Mouse (Mus musculus): ENCODE data around the gene Tie1. TPM values are rescaled to one million over a fixed set of nuclear protein-coding genes. Genes with fewer than 3 reads are reported as not detected.
"Not testable (repeated sequence)": the region's sequence is repeated elsewhere in the genome, so short reads cannot be mapped to it uniquely, and the experiment has no call there.

Gene Tie1
- polyA plus RNA-seq, 1 experiment from 2014 or later = 14.0 TPM

DNA sequence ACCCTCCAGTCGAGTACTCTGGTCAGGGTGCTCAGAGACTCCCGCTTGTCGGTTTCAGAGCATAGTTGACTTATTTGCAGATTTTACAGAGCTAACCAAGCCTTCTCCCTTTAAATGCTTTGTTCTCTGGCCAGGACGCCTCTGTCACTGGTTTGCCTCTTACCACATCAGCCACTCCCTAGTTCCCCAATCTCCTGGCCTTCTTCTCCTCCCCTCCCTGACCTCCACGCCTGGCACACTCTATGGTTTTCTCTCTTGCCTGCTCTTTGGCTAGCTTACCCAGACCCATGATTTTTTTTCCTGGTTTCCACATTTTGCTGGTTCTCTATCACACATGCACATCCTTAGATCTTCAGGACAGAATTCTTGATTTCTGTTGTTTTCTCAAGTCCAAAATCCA is 28.3 kb upstream of the Tie1 start:
- Histone ChIP-seq H3K4me3 (no peak overlapping the region), H3K9me3 (no peaks in the 10 kb centered on the region), H3K9ac (replicated peaks) (no peak overlapping the region), H3K27ac (replicated peaks) (no peak overlapping the region), H3K36me3 (no peaks in the 10 kb centered on the region), H3K27me3 (no peaks in the 10 kb centered on the region), H3K4me1 (peaks cover 5% of the 10 kb centered on the region; the same call in 1 of the 2 replicates), H3K4me2 (replicated peaks) (no peak overlapping the region)
- ATAC-seq (replicated peaks) = no peak
- 72% methylated on average over 5 of the region's 5 CpGs for WGBS

DNA sequence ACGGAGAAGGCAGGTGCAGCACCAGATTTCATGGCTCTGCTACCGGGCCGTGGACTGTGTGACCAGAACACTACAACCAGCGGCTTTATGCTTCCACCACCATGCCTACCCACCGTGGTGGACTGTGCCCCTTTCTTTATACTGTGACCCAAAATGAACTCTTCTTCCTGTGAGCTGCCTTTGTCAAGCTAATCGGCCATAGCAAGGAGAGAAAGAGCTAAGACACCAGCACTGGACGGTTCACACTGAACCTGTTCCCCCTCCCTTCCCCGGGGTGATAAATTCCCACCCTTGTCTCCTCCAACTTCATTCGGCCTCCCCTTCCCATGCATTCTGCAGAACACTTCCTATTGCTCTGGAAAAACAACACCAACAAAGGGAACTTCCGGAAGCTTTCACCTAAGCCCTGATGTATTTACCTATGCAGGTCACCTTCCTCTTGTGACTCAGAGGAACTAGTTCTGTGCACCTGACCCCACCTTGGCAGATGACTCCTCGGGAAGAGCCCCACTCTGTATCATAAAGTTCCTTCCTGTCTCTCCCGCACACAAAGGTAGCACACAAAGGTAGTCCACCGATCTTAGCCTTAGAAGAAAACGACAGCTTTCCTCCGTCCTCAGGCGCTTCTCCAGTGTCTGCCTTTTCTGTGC is 27.8 kb upstream of the Tie1 start:
- Histone ChIP-seq H3K9me3 (no peaks in the 10 kb centered on the region), H3K4me1 (peaks cover 5% of the 10 kb centered on the region; the same call in 1 of the 2 replicates), H3K4me2 (replicated peaks) (no peak overlapping the region), H3K27ac (replicated peaks) (no peak overlapping the region), H3K36me3 (no peaks in the 10 kb centered on the region), H3K9ac (replicated peaks) (0 out of 2 replicates have a peak overlapping the region, but pooled peaks have one; percentile 13), H3K4me3 (no peak overlapping the region), H3K27me3 (no peaks in the 10 kb centered on the region)
- no peak for ATAC-seq (replicated peaks)
- 36% methylated on average over 16 of the region's 16 CpGs for WGBS

DNA sequence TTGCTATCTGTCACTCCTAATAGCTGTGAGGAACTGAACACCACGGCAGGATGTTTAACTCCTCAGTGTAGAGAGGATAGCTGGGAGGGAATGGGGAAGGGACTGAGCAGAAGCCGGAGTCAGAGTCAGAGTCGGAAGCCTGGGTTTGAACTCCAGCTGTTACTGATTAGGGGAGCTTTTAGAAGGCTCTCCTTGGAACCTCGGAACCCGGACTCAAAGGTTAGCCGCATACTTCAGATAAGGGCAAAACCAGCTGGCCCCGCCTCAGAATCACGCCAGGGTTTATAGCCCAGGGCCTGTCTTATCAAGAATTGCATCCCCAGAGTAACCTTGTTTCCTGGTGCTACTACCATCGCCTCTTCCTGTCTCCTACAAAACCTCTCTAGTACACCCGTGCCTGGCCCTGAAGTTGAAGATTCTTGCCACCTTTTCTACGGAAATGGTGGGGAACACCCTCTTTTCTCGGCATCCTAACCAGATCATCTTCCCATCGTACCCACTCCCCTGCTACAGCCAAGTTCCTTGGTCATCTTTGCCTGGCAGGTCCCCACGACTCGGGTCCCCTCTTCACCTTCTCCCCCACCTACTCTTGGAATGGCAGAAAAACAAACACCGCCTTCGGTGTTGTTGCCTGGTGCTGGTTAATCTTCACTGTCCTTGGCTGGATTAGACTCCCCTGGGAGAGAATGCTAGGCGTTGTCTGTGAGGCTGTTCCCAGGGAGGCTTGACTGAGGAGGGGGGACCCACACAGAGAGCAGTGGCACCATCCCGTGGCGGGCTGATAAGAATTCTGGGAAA is 27.0 kb upstream of the Tie1 start:
- H3K4me1 ChIP-seq = peaks cover 5% of the 10 kb centered on the region; the same call in 1 of the 2 replicates
- 0 out of 2 replicates have a peak overlapping the region, but pooled peaks have one; percentile 13 for H3K9ac ChIP-seq (replicated peaks)
- 36% methylated on average over 20 of the region's 20 CpGs for WGBS
- H3K36me3 ChIP-seq = no peaks in the 10 kb centered on the region
- H3K27ac ChIP-seq (replicated peaks) = no peak overlapping the region
- no peak for ATAC-seq (replicated peaks)
- H3K27me3 ChIP-seq = no peaks in the 10 kb centered on the region
- H3K9me3 ChIP-seq = no peaks in the 10 kb centered on the region
- H3K4me2 ChIP-seq (replicated peaks) = no peak overlapping the region
- H3K4me3 ChIP-seq = no peak overlapping the region

DNA sequence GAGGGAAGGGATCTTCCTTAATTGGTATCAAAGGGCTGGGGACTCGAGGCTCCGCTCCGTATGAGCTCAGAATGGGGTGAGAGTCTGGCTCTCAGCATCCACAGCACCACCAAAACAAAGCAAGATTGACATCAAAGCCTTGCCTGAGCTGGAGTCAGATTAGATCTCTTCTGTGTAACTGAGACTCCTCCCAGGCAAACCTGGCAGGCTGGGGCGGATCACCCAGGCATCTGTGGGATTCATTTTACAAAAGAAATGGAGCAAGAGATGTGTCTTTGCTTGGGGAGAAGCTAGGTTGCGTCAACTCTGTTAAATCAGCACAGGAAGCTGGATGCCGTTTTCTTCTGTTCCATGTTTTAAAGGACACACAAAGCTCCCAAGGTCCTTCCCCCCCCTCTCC is 19.2 kb upstream of the Tie1 start:
- Histone ChIP-seq H3K9ac (replicated peaks) (no peak overlapping the region), H3K4me3 (no peak overlapping the region), H3K27ac (replicated peaks) (no peak overlapping the region), H3K4me2 (replicated peaks) (no peak overlapping the region), H3K9me3 (no peaks in the 10 kb centered on the region), H3K4me1 (peaks cover 9% of the 10 kb centered on the region; the same call in 1 of the 2 replicates), H3K36me3 (no peaks in the 10 kb centered on the region), H3K27me3 (no peaks in the 10 kb centered on the region)
- ATAC-seq (replicated peaks) = no peak
- 3% methylated on average over 6 of the region's 6 CpGs for WGBS

DNA sequence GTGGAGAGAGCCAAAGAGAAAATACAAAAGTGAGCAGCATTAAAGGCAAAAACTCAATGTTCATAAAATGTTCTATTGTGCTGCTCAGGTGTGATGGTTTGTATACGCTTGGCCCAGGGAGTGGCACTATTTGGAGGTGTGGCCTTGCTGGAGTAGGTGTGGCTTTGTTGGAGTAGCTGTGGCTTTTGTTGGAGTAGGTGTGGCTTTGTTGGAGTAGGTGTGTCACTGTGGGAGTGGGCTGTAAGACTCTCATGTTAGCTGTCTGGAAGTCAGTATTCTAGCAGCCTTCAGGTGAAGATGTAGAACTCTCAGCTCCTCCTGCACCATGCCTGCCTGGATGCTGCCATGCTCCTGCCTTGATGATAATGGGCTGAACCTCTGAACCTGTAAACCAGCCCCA is 17.3 kb upstream of the Tie1 start:
- not testable (repeated sequence) for H3K9me3 ChIP-seq; H3K27ac ChIP-seq (replicated peaks); H3K9ac ChIP-seq (replicated peaks); H3K36me3 ChIP-seq; H3K4me1 ChIP-seq; H3K27me3 ChIP-seq; ATAC-seq (replicated peaks); H3K4me2 ChIP-seq (replicated peaks); H3K4me3 ChIP-seq
- WGBS = 82% methylated on average over 1 of the region's 1 CpGs

DNA sequence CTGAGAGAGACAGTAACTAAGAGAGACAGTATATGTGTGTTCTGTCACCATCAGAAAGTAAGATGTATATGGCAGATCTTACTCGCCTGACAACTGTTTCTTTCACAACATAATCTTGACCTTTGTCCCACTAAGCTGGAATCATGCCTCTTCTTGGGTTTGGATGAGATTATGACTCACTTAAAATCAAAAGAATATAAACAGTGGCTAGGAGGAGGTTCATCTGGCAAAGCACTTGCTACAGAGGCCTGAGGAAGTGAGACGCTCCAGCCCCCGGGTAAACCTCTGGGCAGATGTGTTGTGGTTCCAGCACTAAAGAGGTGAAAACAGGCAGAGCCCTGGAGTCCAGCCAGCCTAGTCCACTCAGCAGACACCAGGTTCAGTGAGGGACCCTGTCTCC is 15.7 kb upstream of the Tie1 start:
- Histone ChIP-seq H3K27ac (replicated peaks) (no peak overlapping the region), H3K9ac (replicated peaks) (no peak overlapping the region), H3K9me3 (no peaks in the 10 kb centered on the region), H3K4me2 (replicated peaks) (no peak overlapping the region), H3K36me3 (no peaks in the 10 kb centered on the region), H3K4me3 (no peak overlapping the region), H3K27me3 (no peaks in the 10 kb centered on the region), H3K4me1 (0 out of 2 replicates have a peak, but pooled peaks cover 4% of the 10 kb centered on the region)
- 77% methylated on average over 3 of the region's 3 CpGs for WGBS
- no peak for ATAC-seq (replicated peaks)

DNA sequence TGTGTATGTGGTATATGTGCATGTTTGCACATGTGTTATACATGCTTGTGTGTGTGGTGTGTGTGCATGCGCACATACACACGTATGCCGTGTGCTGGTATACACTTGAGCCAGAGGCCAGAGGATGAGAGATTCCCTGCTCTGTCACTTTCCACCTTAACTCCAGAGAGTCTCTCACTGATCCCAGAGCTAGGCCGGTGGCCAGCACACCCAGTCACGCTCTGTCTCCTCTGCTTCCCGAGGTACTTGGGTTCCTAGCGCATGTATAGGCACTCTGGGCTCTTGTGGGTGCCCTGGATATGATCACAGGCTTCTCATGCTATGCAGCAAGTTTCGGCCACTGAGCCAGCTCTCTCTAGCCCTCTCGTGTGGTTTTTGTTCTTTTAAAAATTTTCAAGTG is 10.9 kb upstream of the Tie1 start:
- no peak for ATAC-seq (replicated peaks)
- H3K27me3 ChIP-seq = no peaks in the 10 kb centered on the region
- WGBS = 68% methylated on average over 9 of the region's 9 CpGs

DNA sequence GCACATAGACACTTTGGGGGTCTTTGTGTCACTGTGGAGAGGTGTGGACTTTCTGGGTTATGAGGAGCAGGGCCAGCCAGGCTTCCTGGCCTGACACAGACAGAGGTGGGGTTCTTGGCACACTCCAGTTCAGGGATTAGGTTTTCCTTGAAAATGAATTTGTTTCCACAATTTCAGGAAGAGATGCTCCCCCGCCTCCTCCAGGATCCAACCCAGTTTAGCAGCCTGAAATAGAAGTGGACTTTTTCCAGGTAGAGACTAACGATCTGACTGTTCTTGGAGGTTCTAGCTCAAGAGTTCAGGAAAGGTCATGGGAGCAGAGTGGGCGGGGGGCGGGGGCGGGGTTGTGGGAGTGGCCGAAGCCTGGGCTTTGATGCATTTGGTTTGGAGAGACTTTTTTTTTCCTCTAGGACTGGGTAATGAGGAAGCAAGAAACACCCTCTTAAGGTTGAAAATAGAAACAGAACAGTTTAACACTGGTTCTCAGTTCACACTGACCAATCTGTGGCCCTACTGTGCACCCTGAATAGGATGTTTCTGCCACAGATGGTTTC is 10.4 kb upstream of the Tie1 start:
- Histone ChIP-seq H3K27me3 (no peaks in the 10 kb centered on the region), H3K27ac (replicated peaks) (no peak overlapping the region), H3K9ac (replicated peaks) (no peak overlapping the region), H3K36me3 (no peaks in the 10 kb centered on the region), H3K9me3 (no peaks in the 10 kb centered on the region), H3K4me3 (no peak overlapping the region), H3K4me2 (replicated peaks) (no peak overlapping the region), H3K4me1 (no peaks in the 10 kb centered on the region)
- no peak for ATAC-seq (replicated peaks)
- 53% methylated on average over 6 of the region's 6 CpGs for WGBS

More for the DNA sequence above, 10.9 kb upstream of the Tie1 start:
- Histone ChIP-seq H3K4me3 (no peak overlapping the region), H3K4me1 (no peaks in the 10 kb centered on the region), H3K9ac (replicated peaks) (no peak overlapping the region), H3K27ac (replicated peaks) (no peak overlapping the region), H3K9me3 (no peaks in the 10 kb centered on the region), H3K36me3 (no peaks in the 10 kb centered on the region), H3K4me2 (replicated peaks) (no peak overlapping the region)

DNA sequence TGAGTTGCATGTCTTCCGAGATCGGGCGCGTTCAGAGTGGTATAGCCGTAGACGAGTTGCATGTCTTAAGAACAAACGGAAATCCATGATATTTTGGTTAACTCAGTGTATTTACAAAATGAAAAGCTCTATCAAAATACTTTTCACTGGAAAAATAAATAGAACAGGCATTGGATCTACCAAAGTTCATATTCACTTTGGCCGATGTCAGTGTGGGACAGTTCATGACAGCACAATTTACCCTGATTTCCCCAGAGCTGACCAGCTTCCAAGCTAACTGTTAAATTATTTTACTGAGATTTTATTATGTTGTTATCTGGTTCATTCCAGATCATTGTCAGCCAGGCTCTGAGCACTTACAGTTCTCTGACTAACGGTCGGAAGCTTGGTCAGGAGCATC is 600 bp upstream of the Tie1 start:
- Histone ChIP-seq H3K4me2 (replicated peaks) (no peak overlapping the region), H3K27ac (replicated peaks) (no peak overlapping the region), H3K27me3 (no peaks in the 10 kb centered on the region), H3K9ac (replicated peaks) (no peak overlapping the region), H3K4me1 (no peaks in the 10 kb centered on the region), H3K9me3 (no peaks in the 10 kb centered on the region), H3K36me3 (no peaks in the 10 kb centered on the region), H3K4me3 (no peak overlapping the region)
- ATAC-seq (replicated peaks) = no peak
- WGBS = 93% methylated on average over 10 of the region's 10 CpGs

DNA sequence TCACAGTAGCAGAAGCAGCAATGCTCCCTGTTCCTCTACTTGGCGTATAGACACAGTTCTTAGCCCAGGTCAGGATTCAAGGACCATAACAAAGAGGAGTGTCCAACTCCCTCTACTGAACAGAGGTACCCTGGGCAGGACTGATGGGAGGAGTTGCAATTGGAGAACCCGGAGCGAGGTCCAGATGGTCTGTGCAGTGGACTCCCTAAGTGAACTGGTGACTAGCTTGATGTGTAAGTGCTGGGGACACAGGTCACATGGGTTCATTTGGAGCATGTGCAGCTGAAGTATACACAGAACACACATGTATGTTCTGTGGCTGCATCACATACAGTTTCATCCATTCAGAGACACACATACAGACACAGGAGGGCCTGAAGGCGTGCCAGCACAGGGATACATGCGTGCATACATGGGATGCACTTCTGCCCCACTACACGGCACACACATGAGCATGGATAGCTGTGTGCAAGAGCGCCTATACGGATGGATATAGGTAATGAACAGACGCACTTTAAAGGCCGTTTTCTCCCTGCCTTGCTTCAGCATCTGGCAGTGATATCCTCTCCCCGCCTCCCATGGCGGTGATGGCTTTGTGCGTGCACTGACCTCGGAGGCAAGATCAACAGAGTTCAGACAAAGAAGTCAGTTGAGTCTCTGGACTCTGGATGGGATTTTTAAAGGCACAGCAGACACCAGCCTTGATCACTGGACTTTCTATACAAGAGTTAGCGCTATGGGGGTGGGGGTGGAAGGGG is 12.9 kb downstream of the Tie1 start:
- H3K9ac ChIP-seq (replicated peaks) = no peak overlapping the region
- H3K4me3 ChIP-seq = no peak overlapping the region
- H3K9me3 ChIP-seq = no peaks in the 10 kb centered on the region
- H3K4me2 ChIP-seq (replicated peaks) = no peak overlapping the region
- H3K27me3 ChIP-seq = no peaks in the 10 kb centered on the region
- ATAC-seq (replicated peaks) = no peak
- no peaks in the 10 kb centered on the region for H3K4me1 ChIP-seq
- WGBS = 51% methylated on average over 15 of the region's 15 CpGs
- no peaks in the 10 kb centered on the region for H3K36me3 ChIP-seq
- H3K27ac ChIP-seq (replicated peaks) = no peak overlapping the region

DNA sequence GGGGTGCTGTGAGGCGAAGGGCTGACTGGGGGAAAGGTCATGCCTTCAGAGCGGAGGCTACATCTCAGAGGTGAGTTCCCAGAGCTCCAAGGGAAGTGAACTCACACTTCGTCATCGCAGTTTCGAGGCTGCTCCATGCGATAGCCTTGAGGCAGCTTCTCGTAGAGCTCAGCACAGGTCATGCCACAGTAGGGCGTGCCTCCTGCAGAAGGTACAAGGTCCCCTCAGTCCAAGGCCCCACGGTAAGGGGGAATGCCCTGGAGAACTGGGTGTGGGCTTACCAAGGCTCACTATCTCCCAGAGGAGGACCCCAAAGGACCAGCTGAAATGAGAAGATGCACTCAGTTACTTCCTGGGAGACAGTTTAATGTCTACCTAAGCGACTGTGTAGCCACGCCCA is 17.2 kb downstream of the Tie1 start:
- Histone ChIP-seq H3K36me3 (no peaks in the 10 kb centered on the region), H3K4me2 (replicated peaks) (no peak overlapping the region), H3K27ac (replicated peaks) (no peak overlapping the region), H3K4me1 (no peaks in the 10 kb centered on the region), H3K27me3 (no peaks in the 10 kb centered on the region), H3K4me3 (no peak overlapping the region), H3K9me3 (no peaks in the 10 kb centered on the region), H3K9ac (replicated peaks) (no peak overlapping the region)
- whole genome bisulfite sequencing = 94% methylated on average over 11 of the region's 11 CpGs
- ATAC-seq (replicated peaks) = no peak

DNA sequence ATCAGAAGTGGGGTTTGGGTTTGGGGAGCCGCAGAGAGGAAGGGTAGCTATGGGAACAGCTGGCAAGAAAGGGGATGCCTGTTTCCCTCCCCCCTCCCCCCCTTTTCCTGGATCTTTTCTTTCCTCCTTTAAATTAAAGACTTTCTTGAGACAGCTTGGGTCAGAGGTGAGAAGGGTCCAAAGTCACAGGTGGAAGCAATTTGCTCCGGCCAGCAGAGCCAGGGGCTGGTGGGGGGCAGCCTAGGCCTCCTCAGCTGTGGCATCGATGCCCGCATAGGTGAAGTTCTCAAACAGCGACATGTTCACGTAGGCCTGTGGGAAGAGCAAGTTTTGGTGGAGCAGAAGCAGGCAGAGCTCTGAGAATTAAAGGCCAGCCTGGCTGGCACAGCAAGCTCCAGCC is 18.6 kb downstream of the Tie1 start:
- H3K27me3 ChIP-seq = no peaks in the 10 kb centered on the region
- H3K27ac ChIP-seq (replicated peaks) = no peak overlapping the region
- no peaks in the 10 kb centered on the region for H3K36me3 ChIP-seq
- H3K9ac ChIP-seq (replicated peaks) = no peak overlapping the region
- H3K4me2 ChIP-seq (replicated peaks) = no peak overlapping the region
- H3K9me3 ChIP-seq = no peaks in the 10 kb centered on the region
- 89% methylated on average over 6 of the region's 6 CpGs for WGBS
- H3K4me1 ChIP-seq = no peaks in the 10 kb centered on the region
- H3K4me3 ChIP-seq = no peak overlapping the region
- ATAC-seq (replicated peaks) = no peak
